Mouse (Mus musculus): ENCODE measurements around the gene Trpt1.
A peak's percentile ranks its signal among the peaks of the same experiment; 100 is the strongest.
"Not testable (repeated sequence)": the region's sequence is repeated elsewhere in the genome, so short reads cannot be mapped to it uniquely, and the experiment has no call there.

The Trpt1 gene

GRCm38 (mm10) chr19:6975537-6976521, 20.1 kb upstream of the Trpt1 start, which contains the start of gene Plcb3:
Plcb3 (minus strand) TSS chr19:6976470.
- DNase-seq: peak; percentile 89

DNA sequence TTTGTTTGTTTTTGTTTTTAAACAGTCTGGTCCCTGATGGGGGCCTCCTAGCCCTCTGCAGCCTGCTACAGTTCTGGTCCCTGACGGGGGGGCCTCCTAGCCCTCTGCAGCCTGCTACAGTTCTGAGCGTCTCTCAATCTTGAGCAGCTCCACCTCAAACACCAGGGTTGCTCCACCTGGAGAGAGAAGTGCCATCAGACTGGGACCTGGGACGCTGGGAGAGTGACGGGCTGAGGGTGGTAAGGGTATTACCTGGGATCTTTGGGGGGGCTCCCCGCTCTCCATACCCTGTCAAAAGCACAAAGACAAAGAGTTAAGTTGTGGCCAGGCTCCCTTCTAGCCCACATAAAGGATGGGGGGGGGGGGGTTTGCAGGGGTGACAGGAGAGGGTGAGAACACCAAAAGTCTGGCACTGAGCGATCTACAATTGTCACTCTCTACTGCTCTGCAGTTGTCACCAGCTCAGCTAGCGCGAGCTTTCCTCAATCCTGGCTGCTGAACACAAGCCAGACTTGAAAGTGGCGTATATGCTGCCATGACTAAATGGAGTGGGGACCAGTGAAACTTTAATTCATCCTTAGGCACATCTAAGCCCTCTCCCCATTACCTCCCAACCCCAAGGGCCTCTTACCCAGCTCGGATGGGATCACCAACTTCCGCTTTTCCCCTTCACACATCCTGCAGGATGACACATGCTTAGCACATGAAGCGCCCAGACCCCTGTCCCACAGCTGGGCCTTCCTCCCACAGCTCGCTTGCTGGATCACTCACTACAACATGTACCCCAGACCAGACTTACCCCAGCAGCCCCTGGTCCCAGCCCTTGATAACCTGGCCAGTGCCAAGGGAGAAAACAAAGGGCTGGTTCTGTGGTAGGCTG, 17.9 kb upstream of the Trpt1 start:
- DNase-seq: peak; percentile 39

GRCm38 (mm10) chr19:6978639-6978974, 17.3 kb upstream of the Trpt1 start:
- DNase-seq: no peak

- peak; percentile 69 for DNase-seq
These were observed 16.9 kb upstream of the Trpt1 start for GRCm38 (mm10) chr19:6979001-6979479.

- peak; percentile 100 for DNase-seq
These were observed 16.2 kb upstream of the Trpt1 start for GRCm38 (mm10) chr19:6979486-6980380.

DNA sequence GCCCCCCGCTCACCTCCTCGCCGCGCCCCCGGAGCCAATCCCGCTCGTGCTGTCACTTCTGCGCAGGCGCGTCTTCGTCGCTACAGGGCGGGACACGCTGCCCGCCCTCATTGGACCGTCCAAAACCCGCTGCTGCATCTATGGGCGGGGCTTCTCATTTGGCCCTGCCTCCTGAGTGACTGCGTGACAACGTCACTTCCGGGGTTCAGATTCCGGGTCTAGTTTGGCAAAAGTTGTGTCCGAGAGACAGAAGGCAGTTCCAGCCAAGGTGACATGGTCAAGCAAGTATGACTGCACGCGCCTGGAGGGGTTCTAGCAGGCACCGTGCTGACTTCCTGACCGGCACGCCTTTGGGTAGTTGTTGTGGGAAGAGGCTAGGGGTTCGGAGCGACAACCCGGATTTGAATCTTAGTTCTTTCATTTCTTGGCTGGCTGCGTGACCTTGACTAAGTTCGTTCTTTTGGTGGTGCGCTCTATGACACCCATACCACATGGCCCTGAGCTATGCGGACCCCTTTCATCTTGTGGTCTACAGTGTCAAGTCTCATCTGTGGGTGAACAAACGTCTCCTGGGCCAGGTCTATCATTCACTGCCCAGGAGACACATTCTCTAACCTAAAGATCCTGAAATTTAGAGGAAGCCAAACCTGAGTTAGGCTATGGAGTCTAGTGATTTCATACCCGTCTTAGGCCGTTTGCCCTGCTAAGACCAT, 15.4 kb upstream of the Trpt1 start, which contains the start of gene Fkbp2:
TSS of gene Fkbp2 (minus strand) at position 121 of the 713 bp plus-strand sequence.
- peak; percentile 99 for DNase-seq

- no peak for DNase-seq
These were observed 14.5 kb upstream of the Trpt1 start for GRCm38 (mm10) chr19:6981465-6981864.

DNA sequence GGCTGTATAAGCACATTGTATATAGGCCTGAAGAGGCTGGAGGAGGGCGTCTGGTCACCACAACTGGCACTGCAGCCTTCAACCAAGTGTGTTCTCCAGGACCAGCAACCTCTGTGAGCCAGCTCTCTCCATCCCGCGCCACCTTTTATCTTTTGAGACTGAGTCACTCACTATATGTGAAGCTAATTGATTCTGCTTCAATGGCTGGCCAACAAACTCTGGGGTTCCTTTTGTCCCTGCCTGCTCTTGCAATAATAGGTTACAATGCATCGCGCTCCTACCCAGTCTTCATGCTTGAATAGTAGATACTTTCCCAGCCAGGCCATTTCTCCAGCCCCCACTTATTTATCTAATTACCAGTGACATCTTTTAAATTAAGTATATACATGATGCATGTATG, 12.3 kb upstream of the Trpt1 start:
- DNase-seq: no peak

DNA sequence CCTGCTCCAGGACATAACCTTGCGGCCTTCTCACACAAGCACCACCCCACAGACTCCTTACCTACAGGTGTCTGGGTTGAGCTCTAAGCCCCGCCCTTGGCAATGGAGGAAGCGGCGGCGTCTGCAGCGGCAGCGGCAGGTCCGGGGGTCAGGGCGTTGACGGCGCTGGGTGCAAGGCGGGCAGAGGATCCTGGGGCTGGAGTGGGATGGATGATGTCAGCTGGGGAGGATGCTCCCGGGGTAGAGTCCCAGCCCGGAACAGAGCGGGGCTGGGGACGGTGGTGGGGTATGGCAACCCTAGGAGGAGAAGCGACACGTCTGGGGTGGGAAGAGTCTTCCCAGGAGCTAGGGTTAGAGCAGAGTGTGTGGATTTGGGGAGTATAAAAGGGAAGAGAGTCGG, 10.6 kb upstream of the Trpt1 start:
- no peak for DNase-seq

- no peak for DNase-seq
These were observed 9.8 kb upstream of the Trpt1 start for GRCm38 (mm10) chr19:6985951-6986708.

DNA sequence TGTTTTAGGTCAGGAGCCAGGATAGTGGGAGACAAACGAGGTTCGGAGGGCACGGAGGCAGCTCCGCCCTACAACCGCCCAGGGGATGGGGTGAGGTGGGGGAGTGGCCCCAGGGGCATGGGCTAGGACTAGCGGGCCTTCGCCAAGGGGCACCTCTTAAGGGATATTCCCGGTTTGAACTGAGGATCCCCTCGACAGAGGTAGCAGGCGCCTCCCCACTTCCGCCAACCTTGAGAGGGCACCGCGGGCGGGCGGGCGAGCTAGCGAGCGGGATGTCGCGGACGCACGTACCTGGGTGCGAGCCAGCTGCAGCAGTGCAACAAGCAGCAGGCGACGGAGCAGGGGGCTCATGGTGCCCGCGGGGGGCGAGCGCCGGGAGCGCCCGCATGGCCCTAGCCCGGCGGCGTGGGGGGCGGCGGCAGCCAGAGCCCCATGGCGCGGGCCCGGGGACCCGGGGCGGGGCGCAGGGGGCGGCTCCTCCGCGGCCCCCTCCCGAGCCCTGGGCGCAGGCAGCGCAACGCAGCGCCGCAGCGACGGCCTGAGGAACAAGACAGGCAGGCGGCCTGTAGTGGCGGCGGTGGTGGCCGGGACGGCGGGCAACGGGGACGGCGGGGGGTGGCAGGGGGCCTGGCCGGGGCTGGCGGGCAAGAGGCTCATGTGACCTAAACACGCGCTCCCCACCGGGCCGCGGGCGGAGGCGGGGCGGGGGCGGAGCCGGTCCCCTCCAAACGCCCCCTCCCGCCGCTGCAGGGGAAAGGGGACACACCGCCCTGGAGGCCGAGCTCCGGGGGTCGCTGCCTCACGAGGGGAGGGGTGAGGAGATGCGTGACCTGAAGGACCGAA, 8.6 kb upstream of the Trpt1 start, which contains the start of gene Vegfb:
TSS of gene Vegfb (minus strand) at position 591 of the 843 bp plus-strand sequence.
- peak; percentile 83 for DNase-seq

DNA sequence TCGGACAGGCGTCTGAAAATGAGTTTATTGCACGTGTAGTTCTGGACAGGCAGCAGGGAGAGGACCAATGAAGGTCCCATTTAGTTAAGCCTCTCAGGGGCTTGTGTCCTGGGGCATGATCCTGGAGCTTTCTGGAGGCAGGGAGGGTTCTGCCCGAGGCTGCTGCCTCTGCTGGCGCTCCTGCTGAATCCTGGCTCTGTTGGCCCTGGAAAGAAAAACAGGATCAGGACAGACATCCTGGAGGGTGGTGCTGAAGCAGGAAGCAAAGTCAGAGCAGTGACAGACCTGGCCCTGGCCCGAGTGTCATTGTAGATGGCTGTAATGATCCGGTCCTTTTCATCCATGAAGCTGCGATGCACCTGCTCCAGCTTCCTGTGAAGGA, 8.0 kb upstream of the Trpt1 start:
- no peak for DNase-seq

DNA sequence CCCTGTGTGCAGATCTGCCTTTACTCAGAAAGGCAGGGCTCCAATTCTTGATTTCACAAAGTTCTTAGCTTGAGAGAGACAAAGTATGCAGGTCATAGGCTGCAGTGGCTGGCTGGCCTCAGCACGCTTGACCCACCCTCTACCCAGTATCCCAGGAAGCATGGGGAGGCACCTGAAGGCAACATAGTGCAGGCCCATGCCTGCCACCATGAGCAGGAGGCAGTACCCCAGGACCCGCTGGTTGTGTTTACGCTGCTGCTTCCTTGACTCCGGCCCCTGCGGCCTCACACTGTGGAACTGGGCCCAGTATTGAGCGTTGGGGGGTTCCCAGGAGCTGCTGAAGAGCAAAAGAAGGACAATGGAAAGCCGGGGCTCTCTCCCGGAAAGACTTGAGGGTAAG, 6.7 kb upstream of the Trpt1 start:
- no peak for DNase-seq

GRCm38 (mm10) chr19:6990712-6991111, 5.2 kb upstream of the Trpt1 start:
- no peak for DNase-seq

- DNase-seq: not testable (repeated sequence)
These were observed 4.8 kb upstream of the Trpt1 start for GRCm38 (mm10) chr19:6991166-6991565.

DNA sequence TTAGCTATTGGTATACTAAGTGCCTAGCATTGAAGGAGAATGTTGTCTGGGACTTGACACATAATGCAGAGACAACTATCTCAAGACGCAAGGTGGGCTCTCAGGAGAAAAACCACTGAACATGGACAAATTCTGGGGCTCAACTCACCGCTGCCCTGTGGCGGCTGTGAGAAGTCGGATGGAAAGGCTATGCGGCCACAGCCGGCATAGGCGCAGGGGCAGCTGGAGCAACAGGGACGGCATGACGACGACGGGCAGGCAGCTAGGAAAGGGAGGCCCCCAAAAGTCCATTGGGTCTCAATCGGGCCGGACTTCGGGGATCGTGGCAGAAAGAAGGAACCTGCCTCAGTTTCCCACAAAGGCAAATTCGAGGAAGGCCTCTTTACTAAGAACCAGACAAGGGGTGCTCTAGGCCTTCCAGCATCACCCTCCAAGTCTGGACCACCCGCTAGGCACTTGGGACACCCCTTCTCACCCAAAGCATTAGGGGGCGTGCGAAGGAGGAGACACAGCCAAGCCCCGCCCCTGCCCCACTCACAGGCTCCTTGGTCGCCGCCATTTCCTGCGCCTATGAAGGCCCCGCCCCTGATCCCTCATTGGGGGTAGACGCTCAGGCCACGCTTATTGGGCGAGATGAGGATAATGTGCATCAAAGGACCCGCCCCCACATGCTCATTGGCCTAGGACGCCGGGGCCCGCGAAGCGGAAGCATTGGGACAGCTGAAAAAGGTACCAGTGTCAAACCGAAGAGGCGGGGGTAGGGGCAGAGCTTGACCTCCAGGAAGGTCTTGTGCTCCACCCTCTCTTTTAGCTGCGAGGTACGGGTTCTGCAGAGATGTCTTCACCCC, 3.7 kb upstream of the Trpt1 start, which contains the start of gene Dnajc4:
TSS of gene Dnajc4 (minus strand) at position 562 of the 848 bp plus-strand sequence.
- peak; percentile 99 for DNase-seq

DNA sequence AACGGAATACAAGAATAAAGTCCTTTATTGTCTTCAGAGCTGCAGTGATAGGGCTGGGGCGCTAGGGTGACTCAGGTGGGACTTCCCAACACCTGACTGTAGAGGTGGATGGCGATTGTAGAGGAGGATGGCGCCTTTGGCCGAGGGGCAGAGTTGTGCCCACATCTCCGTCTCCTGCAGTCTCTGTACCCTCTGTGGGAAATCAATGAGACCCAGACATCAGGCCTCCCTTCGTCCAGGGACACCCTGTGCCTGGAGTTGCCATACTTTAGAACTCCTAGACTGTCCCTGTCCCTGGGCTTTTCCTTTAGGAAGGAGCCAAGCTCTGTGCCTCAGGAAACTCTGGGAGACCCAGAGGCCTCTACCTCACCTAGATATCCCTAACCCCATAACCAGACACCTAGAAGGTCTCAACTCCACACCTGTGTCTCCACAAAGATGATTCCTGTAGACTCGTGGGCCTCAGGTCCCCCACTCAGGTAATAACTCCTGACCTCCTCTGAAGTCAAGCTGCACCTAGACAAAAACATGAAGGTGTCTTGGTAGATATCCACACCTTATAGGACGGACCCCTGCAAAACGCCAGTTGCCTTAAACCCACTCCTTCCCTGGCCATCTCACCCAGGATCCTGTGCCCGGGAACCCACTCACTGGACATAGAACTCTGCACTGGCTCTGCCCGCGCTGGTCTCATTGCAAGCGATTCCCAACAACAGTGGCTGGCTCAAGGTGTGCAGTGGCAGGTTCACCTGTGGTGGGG, 2.7 kb upstream of the Trpt1 start:
- no peak for DNase-seq

- DNase-seq: no peak
These were observed 1.9 kb upstream of the Trpt1 start for GRCm38 (mm10) chr19:6994002-6994401.
